Mouse (Mus musculus) CH12.LX (cell line): ENCODE measurements around the gene Samd11.

Experiments used
- CHD2 ChIP-seq: IDR thresholded peaks from 2 replicates; pipeline ENCODE4 v1.6.1; 2011; ENCODE audit warnings: low read length, improper control_type of control experiment
- CTCF ChIP-seq, 2 experiments: IDR thresholded peaks in 1 of 2; conservative IDR thresholded peaks in 1 of 2; 2 replicates each; pipeline ENCODE4 v1.5.1; 2011 to 2012; ENCODE audit warnings: low read depth in 2 of 2, low read length in 2 of 2, improper control_type of control experiment in 1 of 2, inconsistent platforms in 1 of 2, mild to moderate bottlenecking in 1 of 2, moderate library complexity in 1 of 2
- E2F4 ChIP-seq: IDR thresholded peaks from 2 replicates; pipeline ENCODE4 v1.6.1; 2011; ENCODE audit warnings: low read depth, low read length, improper control_type of control experiment; ENCODE audit not compliant: insufficient replicate concordance
- EP300 ChIP-seq: IDR thresholded peaks from 2 replicates; pipeline ENCODE4 v1.6.1; 2011; ENCODE audit warnings: low read length, improper control_type of control experiment
- ETS1 ChIP-seq: conservative IDR thresholded peaks from 2 replicates; pipeline ENCODE4 v1.6.1; 2012; ENCODE audit warnings: low read depth, mild to moderate bottlenecking, inconsistent platforms, low read length, improper control_type of control experiment, moderate library complexity
- MAFK ChIP-seq: IDR thresholded peaks from 2 replicates; pipeline ENCODE4 v1.6.1; 2011; ENCODE audit warnings: low read length, improper control_type of control experiment; ENCODE audit not compliant: insufficient replicate concordance
- MYC ChIP-seq: IDR thresholded peaks from 2 replicates; pipeline ENCODE4 v1.6.1; 2011; ENCODE audit warnings: low read depth, mild to moderate bottlenecking, improper control_type of control experiment, low read length
- NELFE ChIP-seq: IDR thresholded peaks from 2 replicates; pipeline ENCODE4 v1.6.1; 2011; ENCODE audit warnings: low read depth, low read length, improper control_type of control experiment
- PAX5 ChIP-seq: IDR thresholded peaks from 2 replicates; pipeline ENCODE4 v1.6.1; 2012; ENCODE audit warnings: low read length, inconsistent platforms, mixed read lengths
- POLR2A ChIP-seq: IDR thresholded peaks from 2 replicates; pipeline ENCODE4 v1.6.1; 2011; ENCODE audit warnings: low read depth, mild to moderate bottlenecking, improper control_type of control experiment, low read length
- SIN3A ChIP-seq: IDR thresholded peaks from 2 replicates; pipeline ENCODE4 v1.6.1; 2012; ENCODE audit warnings: low read length, improper control_type of control experiment, inconsistent platforms
- ZNF384 ChIP-seq: IDR thresholded peaks from 2 replicates; pipeline ENCODE4 v1.6.1; 2012; ENCODE audit warnings: low read depth, low read length, improper control_type of control experiment, inconsistent platforms

GRCm38 (mm10) chr4:156228393-156229024, 26.9 kb downstream of the Samd11 start:
- TF ChIP-seq ETS1 (no peak), CTCF (conservative IDR thresholded peaks at IDR 0.05 in 1 of 2, IDR thresholded peaks at IDR 0.05 in 1 of 2; ENCODE audit: low read depth in 2 of 2, low read length in 2 of 2) (no peak), E2F4 (no peak), SIN3A (no peak), PAX5 (no peak), EP300 (no peak), MYC (no peak), POLR2A (no peak), NELFE (no peak), CHD2 (no peak), MAFK (no peak), ZNF384 (no peak)
